Mouse (Mus musculus): Measurements from ENCODE around the gene Gm28051. TPM values are rescaled to one million over a fixed set of nuclear protein-coding genes. Genes with fewer than 3 reads are reported as not detected.

Gm28051 gene
- total and polyA plus RNA-seq, 3 experiments, result not detected

DNA sequence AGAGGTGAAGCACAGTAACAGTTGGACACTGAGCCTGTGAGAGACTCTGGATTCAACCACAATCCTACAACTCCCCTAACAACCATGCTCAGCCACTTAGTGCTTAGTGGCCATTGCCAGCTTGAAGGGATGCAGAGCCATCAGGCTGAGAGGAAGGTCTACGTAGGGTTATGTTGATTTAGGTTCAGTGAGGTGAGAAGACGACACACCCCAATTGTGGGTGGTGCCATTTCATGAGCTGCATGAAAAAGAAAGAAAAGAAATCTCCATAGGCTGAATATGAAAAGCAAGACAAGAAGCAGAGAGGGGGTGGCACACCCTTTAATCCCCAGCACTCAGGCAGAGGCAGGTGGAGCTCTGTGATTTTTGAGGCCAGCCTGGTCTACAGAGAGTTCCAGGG, 43.4 kb downstream of the Gm28051 start:
- Histone ChIP-seq H3K4me3 (ENCODE audit: control insufficient read depth in 1 of 2, insufficient read depth in 1 of 2, low read depth in 2 of 2, low read length in 2 of 2) (no peak overlapping the region), H3K36me3 (ENCODE audit: control insufficient read depth in 1 of 2, insufficient read depth in 2 of 2, low read length in 2 of 2) (no peaks in the 10 kb centered on the region; a peak in 1 of 4 replicates), H3K79me2 (ENCODE audit: control insufficient read depth, insufficient read depth, low read length, poor library complexity) (no peaks in the 10 kb centered on the region), H3K9me3 (replicated peaks; ENCODE audit: insufficient read depth, low read length) (no peaks in the 10 kb centered on the region), H3K27me3 (ENCODE audit: control insufficient read depth in 1 of 2, insufficient read depth in 2 of 2, low read length in 2 of 2) (no peaks in the 10 kb centered on the region), H3K4me1 (ENCODE audit: control insufficient read depth in 1 of 2, insufficient read depth in 2 of 2, low read length in 2 of 2) (no peaks in the 10 kb centered on the region), H3K9ac (ENCODE audit: control insufficient read depth, low read depth, low read length, poor library complexity, severe bottlenecking) (no peak overlapping the region), H3K27ac (ENCODE audit: control insufficient read depth, low read depth, low read length) (no peak overlapping the region)
- DNase-seq (ENCODE audit: low read depth, low spot score), result no peak
- no peak for TF ChIP-seq SMC3 (IDR thresholded peaks at IDR 0.05; ENCODE audit: low read depth, low read length)
- TF ChIP-seq POLR2AphosphoS2 (IDR thresholded peaks at IDR 0.05; ENCODE audit: low read length), result no peak
- no peak for TF ChIP-seq MYB (IDR thresholded peaks at IDR 0.05; ENCODE audit: low read depth, low read length)
- TF ChIP-seq RCOR1 (IDR thresholded peaks at IDR 0.05; ENCODE audit: low read depth, low read length), result no peak
- no peak for TF ChIP-seq POLR2A (IDR thresholded peaks at IDR 0.05; ENCODE audit: control insufficient read depth in 1 of 2, insufficient read depth in 1 of 2, low read depth in 1 of 2, low read length in 2 of 2, poor library complexity in 1 of 2)
- TF ChIP-seq ZC3H11A (IDR thresholded peaks at IDR 0.05; ENCODE audit: low read depth, low read length), result no peak
- no peak for TF ChIP-seq GATA1 (IDR thresholded peaks at IDR 0.05; ENCODE audit: low read depth, low read length)
- no peak for TF ChIP-seq CHD2 (IDR thresholded peaks at IDR 0.05; ENCODE audit: low read length)
- TF ChIP-seq USF1 (IDR thresholded peaks at IDR 0.05; ENCODE audit: low read depth, low read length), result no peak
- TF ChIP-seq HCFC1 (IDR thresholded peaks at IDR 0.05; ENCODE audit: low read depth, low read length), result no peak
- TF ChIP-seq TCF12 (IDR thresholded peaks at IDR 0.05; ENCODE audit: low read depth, low read length), result no peak
- no peak for TF ChIP-seq MAX (IDR thresholded peaks at IDR 0.05; ENCODE audit: low read length)
- TF ChIP-seq CHD1 (IDR thresholded peaks at IDR 0.05; ENCODE audit: low read depth, low read length), result no peak

- Histone ChIP-seq H3K27me3 (ENCODE audit: control insufficient read depth in 1 of 2, insufficient read depth in 2 of 2, low read length in 2 of 2) (no peaks in the 10 kb centered on the region), H3K36me3 (ENCODE audit: control insufficient read depth in 1 of 2, insufficient read depth in 2 of 2, low read length in 2 of 2) (no peaks in the 10 kb centered on the region; a peak in 1 of 4 replicates), H3K4me1 (ENCODE audit: control insufficient read depth in 1 of 2, insufficient read depth in 2 of 2, low read length in 2 of 2) (no peaks in the 10 kb centered on the region; a peak in 1 of 4 replicates), H3K4me3 (ENCODE audit: control insufficient read depth in 1 of 2, insufficient read depth in 1 of 2, low read depth in 2 of 2, low read length in 2 of 2) (no peak overlapping the region), H3K27ac (ENCODE audit: control insufficient read depth, low read depth, low read length) (no peak overlapping the region), H3K79me2 (ENCODE audit: control insufficient read depth, insufficient read depth, low read length, poor library complexity) (no peaks in the 10 kb centered on the region), H3K9me3 (replicated peaks; ENCODE audit: insufficient read depth, low read length) (no peaks in the 10 kb centered on the region), H3K9ac (ENCODE audit: control insufficient read depth, low read depth, low read length, poor library complexity, severe bottlenecking) (no peak overlapping the region)
- no peak for DNase-seq (ENCODE audit: low read depth, low spot score)
- no peak for TF ChIP-seq CHD2 (IDR thresholded peaks at IDR 0.05; ENCODE audit: low read length)
- no peak for TF ChIP-seq CHD1 (IDR thresholded peaks at IDR 0.05; ENCODE audit: low read depth, low read length)
- no peak for TF ChIP-seq MAFK (IDR thresholded peaks at IDR 0.05; ENCODE audit: borderline replicate concordance, low read depth, low read length)
- TF ChIP-seq NELFE (IDR thresholded peaks at IDR 0.05; ENCODE audit: low read depth, low read length), result no peak
- no peak for TF ChIP-seq RAD21 (IDR thresholded peaks at IDR 0.05; ENCODE audit: low read depth, low read length)
- no peak for TF ChIP-seq GABPA (IDR thresholded peaks at IDR 0.05; ENCODE audit: low read depth, low read length)
Observed at GRCm38 (mm10) chr12:102713153-102713865, 44.3 kb downstream of the Gm28051 start.
